ENCODE assay signal across 8 mouse cellular contexts in the genomic region with DNA sequence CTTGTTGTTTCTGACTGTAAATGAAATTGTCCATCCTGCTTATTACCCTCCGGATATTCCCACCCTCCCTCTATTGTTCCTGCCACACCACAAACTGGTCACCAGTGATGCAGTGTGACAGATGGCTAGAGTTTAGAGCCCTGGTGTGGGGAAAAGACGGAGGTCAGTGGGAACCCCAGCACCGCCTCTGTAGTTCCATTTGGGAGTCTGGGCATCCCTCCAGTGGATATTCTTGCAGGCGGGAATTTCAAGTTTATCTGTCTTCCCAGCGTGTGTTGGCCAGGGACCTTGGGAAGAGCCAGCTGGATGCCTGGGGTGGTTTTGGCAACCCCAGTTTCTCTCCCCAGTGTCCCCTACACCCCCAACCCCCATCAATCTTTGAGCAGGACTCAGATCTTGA. TPM values are rescaled to one million over a fixed set of nuclear protein-coding genes. Genes with fewer than 3 reads are reported as not detected.
A peak's percentile ranks its signal among the peaks of the same experiment; 100 is the strongest.
DNase-seq lines count a peak whose midpoint lies in the region; ATAC-seq and TF ChIP-seq lines count a peak whose summit lies in the region.

No protein-coding gene starts in this region.

- no peak for TF ChIP-seq EP300 in heart, adult 2 months (IDR thresholded peaks at IDR 0.05; ENCODE audit: insufficient read depth, low read depth, low read length)

- H3K79me2 ChIP-seq in heart, adult 2 months (replicated peaks; ENCODE audit: control insufficient read depth, insufficient read depth, low read length), result no peaks in the 10 kb centered on the region

- no peak for TF ChIP-seq POLR2A in heart, adult 2 months (IDR thresholded peaks at IDR 0.05; ENCODE audit: insufficient read depth, low read depth, low read length)

- peaks cover 5% of the 10 kb centered on the region for H3K4me1 ChIP-seq in brown adipose tissue, adult 24 weeks (ENCODE audit: control insufficient read depth, insufficient read depth, insufficient read length, low read length)
- no peaks in the 10 kb centered on the region; the same call in none of the 2 replicates for H3K4me1 ChIP-seq in heart, adult 2 months (ENCODE audit: control insufficient read depth, insufficient read depth, low read length)
- peaks cover 13% of the 10 kb centered on the region; the same call in 1 of the 2 replicates for H3K4me1 ChIP-seq in midbrain, embryonic 16.5 days (ENCODE audit: control insufficient read depth, insufficient read depth, low read length)

- peak overlapping the region; percentile 80 for H3K4me2 ChIP-seq in midbrain, embryonic 16.5 days (ENCODE audit: low read length)

- WGBS in heart, adult 2 months, result 15% methylated on average over 5 of the region's 5 CpGs
- 33% methylated on average over 5 of the region's 5 CpGs for WGBS in midbrain, embryonic 16.5 days

- no peak for DNase-seq in layer of hippocampus, adult 2 months (ENCODE audit: low spot score in 2 of 2)
- no peak for DNase-seq in layer of hippocampus, adult 8-10 months (ENCODE audit: low spot score in 2 of 2)
- DNase-seq in heart, adult 2 months, result peak in 1 of 2 experiments; percentile 41
- peak; percentile 36 for DNase-seq in kidney, postnatal 14 days
- no peak for DNase-seq in right cerebral cortex, postnatal 25 days

- 0 out of 2 replicates have a peak, but pooled peaks have one; percentile 15 for ATAC-seq in midbrain, embryonic 16.5 days
- no peak for ATAC-seq in granulocyte monocyte progenitor cell, adult 5-6 weeks (replicated peaks; ENCODE audit: poor library complexity, severe bottlenecking)

- intact Hi-C loops in heart, adult 2 months (cut with DNase I), result no loop called here

- H3K4me3 ChIP-seq in layer of hippocampus, adult 2 months, result peak overlapping the region; percentile 76
- H3K4me3 ChIP-seq in brown adipose tissue, adult 24 weeks (ENCODE audit: insufficient read depth, low read depth, low read length), result peak overlapping the region; percentile 75
- peak overlapping the region; percentile 78 for H3K4me3 ChIP-seq in heart, adult 2 months
- H3K4me3 ChIP-seq in midbrain, embryonic 16.5 days (ENCODE audit: low read depth, low read length), result peak overlapping the region; percentile 52

- TF ChIP-seq CTCF in layer of hippocampus, adult 2 months (conservative IDR thresholded peaks at IDR 0.05), result no peak
- TF ChIP-seq CTCF in heart, adult 2 months (IDR thresholded peaks at IDR 0.05), result no peak

- H3K36me3 ChIP-seq in heart, adult 2 months (ENCODE audit: control insufficient read depth, insufficient read depth, low read length), result no peaks in the 10 kb centered on the region
- H3K36me3 ChIP-seq in midbrain, embryonic 16.5 days (ENCODE audit: control insufficient read depth, insufficient read depth, low read length), result no peaks in the 10 kb centered on the region

- H3K27ac ChIP-seq in layer of hippocampus, adult 2 months, result peak overlapping the region; percentile 91
- 0 out of 2 replicates have a peak overlapping the region, but pooled peaks have one; percentile 21 for H3K27ac ChIP-seq in brown adipose tissue, adult 24 weeks (replicated peaks; ENCODE audit: low read depth, low read length)
- H3K27ac ChIP-seq in heart, adult 2 months, result peak overlapping the region; percentile 90
- peak overlapping the region; percentile 72 for H3K27ac ChIP-seq in midbrain, embryonic 16.5 days (ENCODE audit: low read length)

- H3K9me3 ChIP-seq in midbrain, embryonic 16.5 days (replicated peaks; ENCODE audit: control insufficient read depth, low read length, poor library complexity, severe bottlenecking), result no peaks in the 10 kb centered on the region

- H3K9ac ChIP-seq in heart, adult 2 months (ENCODE audit: low read depth, low read length), result peak overlapping the region; percentile 72
- peak overlapping the region; percentile 77 for H3K9ac ChIP-seq in midbrain, embryonic 16.5 days (ENCODE audit: low read depth, low read length)

- H3K27me3 ChIP-seq in heart, adult 2 months (ENCODE audit: control insufficient read depth, insufficient read depth, low read length), result no peaks in the 10 kb centered on the region
- H3K27me3 ChIP-seq in midbrain, embryonic 16.5 days (ENCODE audit: control insufficient read depth, insufficient read depth, low read depth, low read length), result no peaks in the 10 kb centered on the region

RNA-seq across cellular contexts. Expression of a gene that starts 0.7 kb away (rescaled TPM):
- 10 to 100 TPM; 13.4 TPM for total RNA-seq in layer of hippocampus, adult 2 months (2021)
- 10 to 100 TPM; 12.5 to 17.1 (median 15.3) TPM for total RNA-seq in layer of hippocampus, adult 8-10 months (2022)
- 9.3 and 16.1 TPM in 2 replicates for polyA plus RNA-seq in brown adipose tissue, adult 24 weeks (2012; ENCODE audit: insufficient read depth, insufficient read length, missing spikeins)
- 10 to 100 TPM in 1 of 2 experiments, 1 to 10 TPM in 1; 9.9 to 10.6 TPM for total RNA-seq in heart, adult 2 months (2021)
- polyA plus RNA-seq in heart, adult 2 months (2012; rRNA removed), result 8.9 and 13.9 TPM in 2 replicates
- 17.6 and 21.2 TPM in 2 replicates for polyA plus RNA-seq in midbrain, embryonic 16.5 days (2015; fragmentation: Nextera tagmentation; extraction: Ambion mirVana)
- total RNA-seq in granulocyte monocyte progenitor cell, adult 5-6 weeks (2014; fragmentation: Nextera tagmentation), result 1.8 TPM in 1 of 2 replicates, not detected in the other
- not detected in 2 replicates for total RNA-seq in granulocyte monocyte progenitor cell, adult 5-6 weeks (2017)

RNA-seq across cellular contexts. Expression of a gene that starts 14.0 kb away (rescaled TPM):
- total RNA-seq in layer of hippocampus, adult 2 months (2021), result 10 to 100 TPM; 47.4 to 49.8 TPM
- 10 to 100 TPM; 40.9 to 51.1 (median 46.7) TPM for total RNA-seq in layer of hippocampus, adult 8-10 months (2022)
- 9.4 and 15.4 TPM in 2 replicates for polyA plus RNA-seq in brown adipose tissue, adult 24 weeks (2012; ENCODE audit: insufficient read depth, insufficient read length, missing spikeins)
- total RNA-seq in heart, adult 2 months (2021), result 10 to 100 TPM; 19.4 to 21.9 TPM
- 13.1 and 19.4 TPM in 2 replicates for polyA plus RNA-seq in heart, adult 2 months (2012; rRNA removed)
- polyA plus RNA-seq in midbrain, embryonic 16.5 days (2015; fragmentation: Nextera tagmentation; extraction: Ambion mirVana), result 49.7 and 54.6 TPM in 2 replicates
- 29.6 and 38.1 TPM in 2 replicates for total RNA-seq in granulocyte monocyte progenitor cell, adult 5-6 weeks (2014; fragmentation: Nextera tagmentation)
- total RNA-seq in granulocyte monocyte progenitor cell, adult 5-6 weeks (2017), result 8.3 and 9.3 TPM in 2 replicates

Comparison
In these comparisons a context has a peak if more than half of its experiments do, and no peak if none do; other contexts are left out.
1. H3K27ac ChIP-seq: peak in every context shown above with its lines; median percentile 91 in layer of hippocampus, adult 2 months; 90 in heart, adult 2 months; 72 in midbrain, embryonic 16.5 days; 21 in brown adipose tissue, adult 24 weeks.